Mouse (Mus musculus) spleen, embryonic (tissue): ENCODE measurements around the gene Lrrc4c.

ENCODE experiments used
- CTCF ChIA-PET: fragments of 350-600 bp; sonication (Branson Sonifier 250); formaldehyde crosslinking; loops from one replicate; lab custom pipeline; 2022; lab: Charles Lee

The Lrrc4c gene

DNA sequence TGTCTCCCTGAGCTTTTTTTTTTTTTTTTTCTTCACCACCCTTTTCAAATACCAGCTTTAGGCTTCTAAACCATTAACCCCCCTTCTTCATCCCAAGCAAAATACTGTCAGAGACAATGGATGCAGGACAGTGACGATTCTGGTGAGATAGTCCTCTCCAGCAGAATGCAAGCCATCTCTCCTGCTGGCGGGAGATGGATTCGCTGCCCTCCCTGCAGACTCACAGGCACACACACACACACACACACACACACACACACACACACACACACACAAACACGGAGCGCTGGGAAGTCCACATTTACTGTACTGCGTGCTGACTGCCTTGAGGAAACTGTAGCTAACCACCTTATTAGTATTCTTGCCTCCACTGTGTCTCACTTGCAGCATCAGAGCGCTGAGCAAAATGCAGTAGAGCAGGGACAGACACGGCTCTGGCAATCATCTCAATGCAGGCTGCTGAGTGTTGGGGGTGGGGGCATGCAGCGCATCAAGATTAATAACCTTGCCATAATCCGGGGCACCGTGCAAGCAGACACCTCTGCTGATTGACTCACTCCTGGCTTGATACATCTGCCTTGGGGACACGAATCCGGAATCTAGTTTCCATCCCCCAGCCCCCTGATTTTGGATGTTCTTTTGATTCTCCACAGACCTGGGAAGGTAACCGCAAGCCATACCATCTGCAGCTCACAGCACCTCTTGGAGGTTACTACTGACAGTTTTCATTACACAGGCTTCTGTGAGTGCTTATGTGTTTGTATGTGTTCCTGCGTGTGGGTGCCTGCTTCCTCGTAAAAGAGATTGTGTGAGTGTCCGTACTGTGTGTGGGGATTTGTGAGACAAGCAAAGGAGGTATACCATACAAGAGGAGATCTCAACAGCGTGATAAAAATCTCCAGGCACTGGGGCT lies at the start of gene Lrrc4c:
TSS of gene Lrrc4c (plus strand) at position 783 of the 913 bp plus-strand sequence.
- CTCF ChIA-PET = no interaction called here

DNA sequence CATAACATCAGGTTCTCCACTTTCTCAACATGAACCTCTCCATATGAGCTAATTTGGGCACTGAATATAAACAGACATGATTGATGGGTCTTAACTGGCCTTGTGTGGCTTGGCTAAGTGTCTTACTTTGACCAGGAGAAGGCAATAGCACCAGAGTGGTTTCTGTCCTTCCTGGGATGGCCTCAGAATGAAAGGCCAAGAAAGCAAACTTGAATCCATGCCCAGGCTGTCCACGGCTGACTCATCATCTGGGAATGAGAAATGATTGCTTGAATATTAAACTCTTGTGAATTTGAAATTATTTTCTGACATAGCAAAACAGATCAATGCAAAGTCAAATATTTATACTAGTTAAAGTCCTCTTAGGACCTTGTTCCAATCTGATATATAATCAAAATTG lies 42.9 kb upstream of the Lrrc4c start:
- CTCF ChIA-PET = no interaction called here

DNA sequence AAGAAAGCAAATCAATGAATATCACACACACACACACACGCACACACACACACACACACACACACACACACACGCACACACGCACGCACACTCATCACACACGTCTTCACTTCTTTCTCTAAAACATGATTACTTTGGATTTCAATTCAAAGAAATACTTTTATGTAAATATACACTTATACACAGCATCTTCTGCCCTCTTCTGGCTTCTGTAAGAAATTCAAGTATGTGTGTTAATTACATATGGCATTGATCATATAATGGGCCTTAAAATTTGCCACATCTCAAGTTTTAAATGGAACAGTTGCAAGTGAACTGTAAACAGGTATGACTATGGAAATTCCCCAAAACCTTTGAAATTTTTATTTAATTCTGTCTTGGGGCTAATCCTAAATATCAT lies 35.0 kb upstream of the Lrrc4c start:
- CTCF ChIA-PET = no interaction called here

DNA sequence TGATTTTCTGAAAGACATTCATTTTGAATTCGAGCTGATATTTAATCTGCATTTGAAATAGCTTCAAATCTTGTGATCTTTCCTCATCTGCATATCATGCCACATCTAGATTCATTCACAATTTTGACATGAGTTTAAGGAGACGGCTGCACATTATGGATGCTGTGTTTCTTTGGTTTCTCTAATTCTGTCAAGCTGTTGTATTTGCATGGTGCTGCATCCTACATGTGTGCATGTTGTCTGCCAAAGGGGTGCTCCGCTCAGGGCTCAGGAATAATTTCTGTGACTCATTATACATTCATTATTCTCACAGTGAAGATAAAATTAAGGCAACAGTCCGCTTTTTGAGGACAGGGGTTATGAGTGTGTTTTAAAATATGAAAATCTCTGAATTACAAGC lies 30.5 kb upstream of the Lrrc4c start:
- CTCF ChIA-PET = no interaction called here

DNA sequence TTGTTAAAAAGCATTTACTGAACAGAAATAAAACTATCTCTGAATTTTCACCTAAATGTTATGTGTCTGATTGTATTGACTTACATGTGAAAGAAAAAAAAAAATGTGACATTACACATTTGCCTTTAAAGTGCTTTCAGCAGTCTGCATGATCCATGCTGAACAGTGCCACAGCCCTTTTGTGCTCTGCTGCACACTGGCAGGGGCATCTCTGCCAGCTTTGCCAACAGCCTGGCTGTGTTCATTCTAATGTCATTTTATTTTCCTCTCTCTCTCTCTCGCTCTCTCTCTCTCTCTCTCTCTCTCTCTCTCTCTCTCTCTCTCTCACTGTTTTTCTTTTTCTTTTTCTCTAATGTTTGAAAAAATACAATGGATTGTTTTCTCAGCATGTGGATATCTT lies 27.4 kb upstream of the Lrrc4c start:
- CTCF ChIA-PET = no interaction called here

DNA sequence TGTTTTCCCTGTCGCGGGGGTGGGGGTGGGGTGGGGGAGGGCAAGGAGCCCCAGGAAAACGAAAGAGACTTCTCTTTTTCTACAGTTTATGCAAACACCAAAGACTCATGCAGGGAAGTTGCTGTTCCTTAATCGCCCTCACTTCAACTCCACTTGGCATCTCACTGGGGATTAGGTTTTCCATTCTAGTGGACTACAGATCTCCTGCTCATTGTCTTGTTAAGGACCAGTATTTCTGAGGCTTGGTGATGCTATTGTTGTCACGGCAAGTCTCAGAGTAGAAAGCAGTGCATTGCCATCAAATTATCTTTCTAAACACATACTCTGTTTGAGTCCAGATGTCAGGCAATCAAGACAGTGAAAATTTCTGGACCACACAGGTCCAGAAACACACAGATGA lies 2.9 kb upstream of the Lrrc4c start:
- CTCF ChIA-PET = no interaction called here

DNA sequence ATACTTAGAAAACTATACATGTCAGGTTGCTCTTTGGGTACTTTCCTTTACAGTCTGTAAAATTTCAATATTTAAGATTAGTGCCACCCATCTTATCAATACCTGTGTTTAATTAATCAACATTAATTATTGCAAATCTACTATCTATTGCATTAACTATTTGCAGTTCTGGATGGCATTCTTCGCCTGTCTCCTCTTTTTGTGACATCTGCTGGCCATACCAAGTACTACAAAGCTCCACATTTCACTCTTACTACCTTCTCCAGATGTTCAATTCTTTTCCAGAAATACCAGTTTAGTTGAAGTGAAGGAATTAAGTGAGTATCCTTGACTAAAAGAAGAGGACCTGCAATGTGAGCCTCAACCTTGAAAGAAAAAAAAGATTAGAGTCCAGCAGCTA lies 1.4 kb upstream of the Lrrc4c start:
- CTCF ChIA-PET = no interaction called here

DNA sequence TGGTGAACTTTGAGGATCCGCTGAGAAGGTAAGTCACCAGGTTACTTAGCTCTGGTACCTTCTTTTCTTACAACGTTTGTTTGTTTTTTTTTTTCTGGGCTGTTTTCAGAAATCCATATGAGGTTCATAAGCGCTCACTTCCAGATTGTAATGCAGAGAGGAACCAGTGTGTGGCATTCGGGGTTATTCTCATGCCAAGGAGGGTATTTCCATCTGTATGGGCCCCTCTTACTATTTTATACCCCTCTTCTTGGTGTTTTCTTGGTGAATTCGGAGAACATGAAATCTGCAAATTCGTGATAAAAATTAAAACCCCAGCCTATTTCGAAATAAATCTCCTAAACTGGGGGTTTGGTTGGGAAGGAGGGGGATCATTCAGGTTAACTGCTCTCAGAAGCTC lies 587 bp downstream of the Lrrc4c start:
- CTCF ChIA-PET = no interaction called here

DNA sequence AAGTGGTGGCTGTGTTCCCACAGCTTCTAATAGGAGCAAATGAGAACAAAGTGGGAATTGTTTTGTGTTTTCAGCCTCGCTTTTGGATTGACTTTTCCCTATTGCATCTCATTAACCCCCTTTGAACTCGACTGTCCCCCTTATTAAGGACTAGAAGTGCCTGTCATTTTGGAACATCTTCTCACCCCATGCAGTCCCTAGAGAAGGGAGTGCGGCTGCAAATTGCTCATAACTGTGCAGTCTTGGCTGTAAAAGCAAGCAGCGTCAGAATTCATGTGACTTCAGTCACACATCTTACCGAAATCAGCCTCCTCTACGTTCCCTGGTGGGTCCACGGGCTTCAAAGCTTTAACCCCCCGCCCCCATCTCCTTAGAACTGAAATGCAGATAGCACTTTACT lies 1.2 kb downstream of the Lrrc4c start:
- CTCF ChIA-PET = no interaction called here

DNA sequence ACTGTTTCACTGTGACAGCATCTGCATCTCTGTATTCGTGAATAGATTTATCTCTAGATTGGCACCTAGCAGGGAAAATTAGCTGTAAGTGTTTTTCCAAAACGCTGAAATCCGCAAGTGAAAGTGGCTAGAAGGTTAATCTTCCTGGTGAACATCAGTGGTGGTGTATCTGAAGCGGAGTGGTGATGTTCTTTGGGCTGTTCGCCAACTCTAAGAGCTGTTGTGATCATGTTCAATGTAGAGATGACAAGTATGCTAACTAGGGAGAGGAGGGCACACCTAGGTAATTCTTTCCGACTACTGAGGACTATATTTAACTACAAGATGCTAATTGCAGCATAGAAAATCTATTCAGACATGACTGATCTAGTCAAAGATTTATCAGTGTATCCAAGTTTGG lies 1.7 kb downstream of the Lrrc4c start:
- CTCF ChIA-PET = no interaction called here

DNA sequence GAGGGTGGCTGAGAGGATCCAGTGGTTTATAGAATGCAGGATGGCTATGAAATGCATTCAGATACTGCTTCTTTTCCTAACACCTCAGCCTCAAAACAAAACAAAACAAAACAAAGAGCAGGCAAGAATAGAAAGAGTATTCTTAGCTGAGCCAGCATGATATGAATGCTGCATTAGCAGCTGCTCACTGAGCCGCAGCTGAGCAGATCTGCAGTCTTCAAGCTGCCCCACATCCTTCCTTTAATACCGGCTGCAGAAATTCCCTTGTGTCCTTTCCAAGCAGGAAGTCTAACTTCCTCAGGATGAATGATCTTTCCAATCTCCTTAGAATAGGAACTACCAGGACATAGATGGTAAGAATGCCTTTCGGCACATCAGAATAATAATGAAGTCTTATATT lies 16.7 kb downstream of the Lrrc4c start:
- CTCF ChIA-PET = no interaction called here

DNA sequence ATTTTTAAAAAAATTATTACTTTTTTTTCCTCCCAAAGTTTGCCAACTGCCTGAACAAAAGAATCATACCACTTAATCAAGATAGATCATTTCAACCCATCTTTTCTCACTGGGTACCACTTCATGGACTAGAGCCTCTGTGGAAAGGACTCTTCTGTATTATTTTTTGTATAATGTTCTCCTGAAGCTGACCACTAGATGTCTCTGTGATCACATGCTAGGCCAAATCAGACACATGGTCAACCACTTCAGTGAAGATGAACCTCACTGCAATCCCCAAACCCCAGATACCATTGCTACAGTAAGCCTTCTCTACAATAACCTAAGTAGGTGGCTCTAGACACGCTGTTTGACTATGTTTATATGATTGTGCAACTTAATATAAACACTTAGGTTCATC lies 19.4 kb downstream of the Lrrc4c start:
- CTCF ChIA-PET = no interaction called here

DNA sequence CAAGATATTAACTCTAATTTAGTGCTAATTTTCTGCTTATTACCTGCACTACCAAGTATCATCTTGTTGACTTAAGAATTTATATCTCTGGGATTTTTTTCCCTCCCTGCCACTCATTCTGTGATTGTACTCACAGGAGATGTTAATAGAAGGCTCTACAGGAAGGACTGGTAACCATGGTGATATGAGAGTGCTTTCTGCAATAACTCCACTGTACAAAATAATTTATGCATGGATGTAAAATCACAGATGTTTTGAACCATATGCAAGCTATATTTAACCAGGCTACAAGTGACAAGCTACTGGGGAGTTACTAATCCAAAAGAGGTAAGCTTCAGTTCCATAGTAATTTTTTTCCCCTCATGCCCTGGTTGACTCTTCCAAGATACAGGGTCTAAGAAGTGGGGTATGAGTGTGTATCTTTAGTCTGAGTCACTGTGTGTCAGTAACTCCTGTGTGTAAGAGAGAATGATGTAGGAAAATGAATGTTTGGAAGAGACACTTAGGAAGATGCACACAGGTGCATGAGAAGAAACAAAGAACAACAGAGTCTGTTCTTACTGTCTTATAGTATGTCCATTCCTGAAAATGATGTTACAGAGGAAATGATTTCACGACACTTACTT lies 83.3 kb downstream of the Lrrc4c start:
- CTCF ChIA-PET = no interaction called here

DNA sequence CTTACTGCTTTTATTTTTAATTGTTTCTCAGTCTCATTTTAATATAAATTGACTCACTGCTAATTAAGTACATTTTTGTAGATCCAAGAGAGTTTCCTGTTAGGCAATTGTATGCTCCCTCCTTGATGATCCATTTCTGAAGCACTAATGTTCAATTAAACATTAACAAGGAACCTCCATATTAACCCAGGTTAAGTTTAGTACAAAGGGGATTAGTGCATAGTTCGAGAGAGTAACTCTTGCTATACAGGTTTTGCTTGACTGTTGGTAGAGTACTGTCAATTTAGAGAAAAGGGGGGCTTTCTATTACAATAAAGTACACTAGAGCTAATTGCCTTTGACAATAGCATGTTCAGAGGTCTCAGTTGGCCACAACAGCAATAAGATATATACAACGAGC lies 84.5 kb downstream of the Lrrc4c start:
- CTCF ChIA-PET = no interaction called here

DNA sequence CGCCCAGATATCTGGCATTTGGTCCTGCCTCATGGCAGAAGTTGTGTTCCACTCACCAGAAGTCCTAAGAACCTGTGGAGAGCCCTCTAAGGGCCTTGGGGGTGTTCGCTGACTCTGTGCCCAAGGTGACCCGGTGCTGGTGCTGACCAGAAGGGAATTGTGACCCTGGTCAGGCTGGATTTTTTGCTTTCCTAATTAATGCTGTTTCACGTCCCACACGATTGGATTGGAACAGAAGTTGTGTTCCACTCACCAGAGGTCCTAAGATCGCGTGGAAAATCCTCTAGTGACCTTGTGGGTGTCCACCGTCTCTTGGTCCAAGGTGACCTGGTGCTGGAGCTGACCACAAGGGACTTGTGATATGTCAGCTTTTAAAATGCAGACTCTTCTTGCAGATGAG lies 88.9 kb downstream of the Lrrc4c start:
- CTCF ChIA-PET = no interaction called here

DNA sequence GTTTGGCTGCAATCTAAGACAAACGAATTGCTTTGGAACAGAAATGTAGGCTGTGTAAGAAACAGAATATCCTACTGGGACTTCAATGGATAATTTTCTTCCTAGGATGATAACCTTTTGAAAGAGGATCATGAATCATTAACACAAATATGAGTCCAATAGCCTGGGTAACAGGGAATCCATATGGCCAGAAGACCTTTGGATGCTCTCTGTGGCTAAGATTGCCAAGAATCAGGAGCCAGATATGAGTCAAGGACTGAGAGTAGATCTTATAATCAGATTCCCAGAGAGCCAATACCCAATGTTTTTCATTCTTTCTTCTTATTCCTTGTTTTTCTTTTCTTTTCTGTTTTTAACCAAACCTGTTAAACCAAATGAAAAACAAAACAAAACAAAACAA lies 93.2 kb downstream of the Lrrc4c start:
- CTCF ChIA-PET = no interaction called here

DNA sequence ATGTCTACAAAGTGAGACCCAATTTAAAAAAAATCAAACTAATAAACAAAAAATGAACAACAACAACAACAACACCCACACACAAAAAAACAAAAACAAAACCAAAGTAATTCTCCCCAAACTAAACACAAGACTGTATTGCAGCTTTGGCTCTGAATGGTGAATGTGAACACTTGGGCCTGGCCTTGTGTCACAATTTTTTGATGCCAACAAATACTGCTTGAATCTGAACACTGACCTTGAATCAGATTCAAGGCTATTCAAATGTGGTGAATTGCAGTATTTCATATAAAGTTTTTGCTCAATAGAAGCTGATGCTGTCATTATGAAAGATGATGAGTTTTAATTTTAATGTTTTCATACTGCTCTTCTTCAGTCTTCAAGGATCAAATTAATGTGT lies 143.6 kb downstream of the Lrrc4c start:
- CTCF ChIA-PET = no interaction called here

DNA sequence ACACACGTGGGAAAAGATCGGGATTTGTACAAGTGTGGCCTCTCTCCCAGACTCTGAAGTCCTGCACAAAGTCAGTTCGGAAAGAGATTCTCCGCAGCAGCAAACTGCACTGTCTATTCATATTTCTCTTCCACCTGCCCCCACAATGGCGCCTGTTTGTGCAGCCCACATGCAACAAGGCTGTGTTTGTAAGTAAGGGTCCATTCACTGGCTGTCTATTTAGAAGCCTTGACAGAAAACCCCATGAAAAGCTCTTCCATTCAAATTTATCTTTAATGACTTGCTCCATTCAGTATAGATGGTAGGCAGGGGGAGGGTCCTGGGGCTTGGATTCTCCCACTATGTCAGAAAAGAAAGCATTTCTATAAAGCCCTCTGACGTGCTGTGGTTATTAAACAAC lies 157.7 kb downstream of the Lrrc4c start:
- CTCF ChIA-PET = no interaction called here

DNA sequence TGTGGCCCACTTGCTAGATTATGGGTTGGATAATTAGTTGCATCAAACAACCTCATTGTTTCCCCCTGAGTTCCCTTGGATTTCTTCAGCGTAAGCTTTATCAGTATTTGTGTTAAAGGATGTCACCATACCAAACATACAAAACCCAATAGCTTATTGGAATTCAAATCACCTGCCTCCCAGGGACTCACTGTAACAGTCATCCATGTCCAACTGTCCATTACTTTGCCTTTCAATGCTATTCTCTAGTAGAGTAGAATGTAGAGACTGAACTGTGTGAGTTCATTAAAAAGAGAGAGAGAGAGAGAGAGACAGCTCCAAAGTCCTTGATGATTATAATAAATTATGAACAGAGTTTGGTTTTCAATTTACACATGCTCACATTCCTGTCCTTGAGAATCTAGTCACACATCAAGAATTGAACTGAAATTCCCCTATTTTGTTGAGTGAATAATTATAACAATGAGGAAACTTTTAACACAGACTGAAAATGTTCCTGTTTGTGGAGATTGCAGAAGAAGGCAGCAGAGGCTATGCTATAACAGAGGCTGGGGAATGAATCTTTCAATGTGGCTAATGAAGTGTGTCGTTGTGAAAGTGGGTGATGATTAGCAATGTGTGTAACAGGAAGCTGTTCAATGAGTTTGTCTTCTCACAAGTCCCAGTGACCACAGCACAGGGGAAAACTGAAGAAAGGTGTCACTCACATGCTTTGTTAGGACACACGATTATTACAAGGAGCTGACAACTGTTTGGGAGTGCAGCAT lies 181.3 kb downstream of the Lrrc4c start:
- CTCF ChIA-PET = no interaction called here

DNA sequence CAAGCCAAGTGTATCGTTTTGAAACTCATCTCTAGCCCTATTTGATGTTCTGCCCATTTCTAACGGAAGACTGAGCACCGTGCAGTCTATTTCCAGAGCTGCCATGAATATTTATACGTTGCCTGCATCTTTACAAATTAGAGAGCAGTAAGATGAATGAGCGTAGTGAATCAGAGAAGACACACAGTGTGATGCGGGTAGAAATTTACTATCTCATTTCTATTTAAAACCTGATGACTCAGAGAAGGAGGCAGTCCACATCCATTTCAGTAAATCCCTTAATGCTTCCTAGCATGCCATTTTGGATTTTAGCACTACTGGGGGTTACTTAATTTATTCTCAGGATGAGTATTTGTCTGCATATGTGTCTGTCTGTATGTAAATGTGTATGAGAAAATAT lies 186.2 kb downstream of the Lrrc4c start:
- CTCF ChIA-PET = no interaction called here

DNA sequence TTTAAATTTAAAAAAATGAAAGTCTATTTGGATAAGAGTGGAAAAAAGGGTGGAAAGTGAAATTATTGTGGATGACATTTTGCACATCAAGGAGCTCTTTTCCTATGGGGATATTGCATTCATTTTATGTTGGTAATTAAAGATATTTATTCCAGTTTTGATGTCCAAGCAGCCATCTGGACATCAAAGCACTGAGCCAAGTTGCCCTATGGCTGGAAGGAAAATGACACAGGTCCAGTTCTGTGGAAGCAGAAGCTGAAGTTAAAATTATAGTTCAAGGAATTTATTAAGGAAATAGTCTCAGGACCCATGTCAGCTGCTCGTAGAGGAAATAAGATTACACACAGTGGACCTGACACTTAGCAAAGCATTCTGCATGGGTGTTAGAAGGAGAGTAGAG lies 187.7 kb downstream of the Lrrc4c start:
- CTCF ChIA-PET = no interaction called here

DNA sequence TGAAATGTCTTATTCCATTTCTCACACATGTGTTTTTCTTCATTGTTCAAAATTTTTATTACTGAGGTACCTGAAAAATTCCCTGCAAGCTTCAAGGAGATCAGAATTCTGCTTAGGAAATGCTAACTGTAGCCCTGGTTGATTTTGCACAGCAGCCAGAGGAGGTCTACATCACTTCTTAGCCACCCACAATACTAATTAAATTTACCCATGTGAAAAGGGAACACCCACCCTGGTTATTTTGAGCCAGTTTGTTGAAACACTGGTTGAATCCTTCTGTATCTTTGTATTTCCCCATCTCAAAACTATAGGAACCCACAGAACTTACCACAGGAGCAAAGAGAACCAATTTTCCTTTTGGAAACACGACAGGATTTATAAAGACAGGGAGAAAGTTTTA lies 191.0 kb downstream of the Lrrc4c start:
- CTCF ChIA-PET = no interaction called here

DNA sequence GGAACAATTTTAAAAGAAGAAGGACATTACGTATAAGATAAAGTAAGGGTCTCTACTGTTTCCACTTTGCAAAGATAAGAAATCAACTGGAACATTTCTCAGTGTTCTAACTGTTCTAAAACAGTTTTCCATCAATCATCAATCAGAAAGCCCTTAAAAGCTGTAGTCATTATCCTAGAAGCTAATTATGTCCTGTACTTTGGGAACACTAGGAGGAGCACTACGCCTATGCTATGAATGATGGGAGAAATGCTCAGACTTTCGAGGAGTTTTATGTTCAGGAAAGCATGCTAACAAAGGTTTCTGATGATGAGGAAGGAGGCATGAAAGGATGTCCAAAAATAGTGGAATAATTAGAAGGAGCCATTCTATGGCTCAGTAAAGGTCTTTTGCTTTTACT lies 219.5 kb downstream of the Lrrc4c start:
- CTCF ChIA-PET = no interaction called here
